Mouse (Mus musculus) layer of hippocampus, postnatal 25 days (tissue): Measurements from ENCODE around the gene Slco2b1. TPM values are rescaled to one million over a fixed set of nuclear protein-coding genes. Genes with fewer than 3 reads are reported as not detected.
A peak's percentile ranks its signal among the peaks of the same experiment; 100 is the strongest.

ENCODE experiments used
- DNase-seq, 2 experiments: peaks; one replicate each; pipeline ENCODE4 v3.0.0; 2022; ENCODE audit warnings: mixed read lengths in 2 of 2, low spot score in 1 of 2; ENCODE audit errors: extremely low spot score in 1 of 2
- total RNA-seq, 2 experiments: library from RNA; stranded (reverse); gene quantifications; 2 replicates each; pipeline ENCODE4 v1.2.3; 2021

Slco2b1 gene
- total RNA-seq, 2 experiments from 2014 or later = 13.0 to 17.1 TPM

- DNase-seq = peak; percentile 65 to 95
Observed at GRCm38 (mm10) chr7:99659379-99660029, 51.6 kb downstream of the Slco2b1 start.

GRCm38 (mm10) chr7:99654244-99654643, 56.9 kb downstream of the Slco2b1 start:
- no peak for DNase-seq

GRCm38 (mm10) chr7:99649585-99649984, 61.6 kb downstream of the Slco2b1 start:
- no peak for DNase-seq

GRCm38 (mm10) chr7:99648623-99649022, 62.5 kb downstream of the Slco2b1 start:
- DNase-seq = peak in 1 of 2 experiments; percentile 42

- no peak for DNase-seq
Observed at GRCm38 (mm10) chr7:99644701-99645100, 66.4 kb downstream of the Slco2b1 start.

- no peak for DNase-seq
Observed at GRCm38 (mm10) chr7:99642078-99642477, 69.1 kb downstream of the Slco2b1 start.

- DNase-seq = no peak
Observed at GRCm38 (mm10) chr7:99641245-99641644, 69.9 kb downstream of the Slco2b1 start.

GRCm38 (mm10) chr7:99633966-99634665, 77.0 kb downstream of the Slco2b1 start:
- DNase-seq = no peak

DNA sequence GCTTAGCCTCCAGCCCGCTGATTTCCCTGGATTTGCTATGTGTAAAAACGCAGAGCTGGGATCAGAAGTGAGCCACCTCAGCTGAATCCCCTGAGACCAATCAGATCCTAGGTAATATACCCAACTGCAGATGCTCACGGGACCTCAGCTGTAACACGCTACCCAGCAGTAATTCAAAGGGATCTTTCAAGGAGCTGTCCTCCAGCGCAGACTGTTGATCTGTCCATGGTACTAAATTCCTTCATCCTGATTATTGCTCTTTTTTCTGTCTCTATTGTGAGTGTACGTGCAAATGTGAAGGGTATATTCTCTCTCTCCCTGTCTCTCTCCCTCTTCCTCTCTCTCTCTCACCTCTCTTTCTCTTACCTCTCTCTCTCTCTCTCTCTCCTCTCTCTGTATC, 78.9 kb downstream of the Slco2b1 start:
- DNase-seq = no peak

GRCm38 (mm10) chr7:99627366-99627765, 83.8 kb downstream of the Slco2b1 start:
- DNase-seq = no peak

DNA sequence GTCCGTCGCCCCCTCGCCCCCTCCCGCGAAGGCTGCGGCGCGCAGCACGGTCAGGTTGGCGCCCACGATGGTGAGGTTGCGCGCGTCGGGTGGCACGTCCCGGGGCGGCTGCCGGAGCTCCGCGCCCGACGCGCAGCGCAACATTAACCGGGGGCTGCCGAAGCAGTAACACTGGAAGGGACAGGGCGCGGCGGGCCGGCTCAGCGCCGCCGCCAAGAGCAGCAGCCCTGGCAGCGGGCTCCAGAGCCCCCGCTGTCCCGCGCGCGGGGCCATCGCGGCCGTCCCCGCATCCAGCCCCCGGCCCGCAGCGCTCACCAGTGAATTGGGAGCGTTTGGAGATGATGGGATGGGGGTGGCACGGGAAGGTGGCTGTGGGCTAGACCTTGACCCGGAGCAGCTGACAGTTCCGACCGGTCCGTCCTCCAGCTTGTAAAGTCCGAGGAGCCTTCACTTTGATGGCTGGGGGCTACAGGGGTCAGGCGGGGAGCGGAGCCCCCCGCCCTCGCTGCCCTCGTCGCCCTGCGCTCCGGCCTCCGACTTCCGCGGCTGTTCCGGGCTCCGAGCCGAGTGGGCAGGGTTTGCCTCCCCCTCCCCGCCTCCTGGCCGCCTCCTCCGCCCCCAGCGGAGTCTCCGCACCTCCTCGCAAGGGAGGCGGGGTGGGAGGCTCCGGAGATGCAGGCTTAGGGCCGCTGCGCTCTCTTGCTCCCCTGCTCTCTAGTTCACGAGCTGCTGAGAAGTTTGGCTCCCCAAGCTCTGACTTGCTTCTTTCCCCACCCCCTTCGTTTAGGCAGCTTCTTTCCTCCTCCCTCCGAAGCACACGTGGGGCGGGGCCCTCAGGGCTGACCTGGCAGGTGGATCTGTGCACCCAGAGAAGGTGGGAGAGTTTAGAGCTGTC, 84.5 kb downstream of the Slco2b1 start, which contains the start of gene Tpbgl:
Gene Tpbgl (minus strand): TSS at position 728 of the 895 bp plus-strand sequence.
- DNase-seq = no peak

- peak; percentile 88 to 90 for DNase-seq
Observed at GRCm38 (mm10) chr7:99625722-99626375, 85.3 kb downstream of the Slco2b1 start.

GRCm38 (mm10) chr7:99618860-99619259, 92.3 kb downstream of the Slco2b1 start:
- DNase-seq = peak in 1 of 2 experiments; percentile 65

DNA sequence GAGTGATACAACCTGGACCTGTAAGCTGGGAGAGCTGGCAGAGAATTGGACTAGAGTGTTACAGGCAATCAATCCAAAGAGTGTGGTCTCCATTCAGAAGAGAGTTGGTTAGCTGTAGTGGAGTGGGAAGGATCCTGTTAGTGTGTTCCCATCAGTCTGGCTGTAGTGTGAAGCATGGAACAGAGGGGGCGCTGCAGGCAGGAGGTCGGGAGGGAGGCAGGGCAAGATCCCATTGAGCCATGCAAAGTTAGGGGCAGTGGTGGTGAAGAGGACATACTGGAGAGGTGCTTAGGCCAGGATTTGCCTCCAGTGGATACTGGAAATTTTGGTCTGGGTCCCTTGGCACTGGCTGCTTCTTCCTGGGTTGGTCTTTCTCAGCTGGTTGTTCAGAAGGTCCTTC, 92.9 kb downstream of the Slco2b1 start:
- no peak for DNase-seq

Other genes starting within 250 kb of the Slco2b1 start
- 1 to 10 TPM; 2.2 to 3.5 TPM for gene Klhl35, start 245.3 kb downstream of the Slco2b1 start, total RNA-seq
- gene Rps3, start 227.6 kb downstream of the Slco2b1 start, total RNA-seq = 100 to 1,000 TPM; 250 to 278 TPM
- gene Arrb1, start 175.9 kb downstream of the Slco2b1 start, total RNA-seq = 100 to 1,000 TPM; 135 to 152 TPM
- 1 to 10 TPM; 6.1 TPM for gene Tpbgl, start 84.2 kb downstream of the Slco2b1 start, total RNA-seq
- gene Olfr520, start 18.9 kb upstream of the Slco2b1 start, total RNA-seq = not detected
- not detected for gene Olfr521, start 52.2 kb upstream of the Slco2b1 start, total RNA-seq
- gene Neu3, start 117.1 kb upstream of the Slco2b1 start, total RNA-seq = 1 to 10 TPM; 2.8 to 2.9 TPM
- 1 to 10 TPM in 1 of 2 experiments, under 1 TPM in 1; 0.94 to 1.1 TPM for gene Xrra1, start 147.8 kb upstream of the Slco2b1 start, total RNA-seq
- 100 to 1,000 TPM in 1 of 2 experiments, 10 to 100 TPM in 1; 89.9 to 104 TPM for gene Spcs2, start 152.1 kb upstream of the Slco2b1 start, total RNA-seq